Mouse (Mus musculus): ENCODE measurements around the gene Nlrp6. TPM values are rescaled to one million over a fixed set of nuclear protein-coding genes. Genes with fewer than 3 reads are reported as not detected.
A peak's percentile ranks its signal among the peaks of the same experiment; 100 is the strongest.

The Nlrp6 gene
- total RNA-seq, 2 experiments from 2014 or later = not detected

DNA sequence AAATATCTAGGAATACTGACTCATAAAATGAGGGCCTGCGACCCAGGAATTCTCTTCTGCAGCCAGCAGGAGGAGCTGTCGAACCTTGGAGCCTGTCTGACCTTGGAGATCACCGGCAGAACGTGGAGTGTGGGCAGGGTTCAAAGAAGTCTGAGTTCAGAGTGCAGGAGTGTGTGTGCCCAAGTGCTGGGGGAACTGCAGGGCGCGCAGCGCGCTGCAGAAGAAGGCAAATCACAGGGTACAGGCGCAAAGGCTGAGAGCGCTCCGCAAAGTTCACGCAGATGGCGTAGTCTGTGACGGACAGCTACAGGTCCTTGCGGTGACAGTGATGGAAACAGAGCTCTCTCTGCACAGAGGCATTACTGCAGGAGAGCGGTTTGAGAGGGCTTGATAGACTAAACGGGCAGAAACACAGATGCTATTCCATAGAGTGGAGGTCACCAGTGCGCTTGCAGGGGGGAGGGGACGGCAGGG, 12.0 kb upstream of the Nlrp6 start:
- intact Hi-C loops (cut with DNase I; ENCODE audit: low total_unique reads) = no loop called here
- peak; percentile 72 for DNase-seq

GRCm38 (mm10) chr7:140912293-140912692, 8.4 kb upstream of the Nlrp6 start:
- DNase-seq = no peak
- intact Hi-C loops (cut with DNase I; ENCODE audit: low total_unique reads) = no loop called here

DNA sequence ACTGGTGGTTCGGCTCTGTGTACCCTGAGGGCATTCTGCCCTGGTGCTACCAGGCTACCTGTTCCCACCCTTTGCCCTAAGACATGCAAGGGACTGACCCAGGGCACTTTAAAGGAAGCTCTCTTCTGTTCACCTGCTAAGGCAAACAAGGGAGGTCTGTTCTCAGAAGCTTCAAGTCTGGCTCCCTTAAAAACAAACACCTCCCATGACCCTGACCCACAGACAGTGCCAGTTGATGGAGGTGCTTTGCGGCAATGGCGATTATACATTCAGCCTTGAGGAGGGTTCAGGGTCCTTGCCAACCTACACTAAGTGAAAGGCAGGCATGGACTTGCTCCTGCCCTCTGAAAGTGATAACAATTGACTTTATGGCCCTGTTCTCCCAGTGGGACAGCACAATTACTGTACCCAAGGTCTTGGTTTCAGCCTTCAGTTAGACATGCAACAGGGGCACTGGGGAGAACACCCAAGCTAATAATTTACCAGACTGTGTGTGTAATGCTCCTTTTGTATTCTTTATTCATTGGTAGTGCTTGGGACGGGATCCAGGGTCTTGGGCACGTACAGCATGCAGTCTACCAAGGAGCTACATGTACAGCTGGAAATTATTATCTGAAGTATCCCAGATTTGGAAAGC, 7.7 kb upstream of the Nlrp6 start:
- no peak for DNase-seq
- intact Hi-C loops (cut with DNase I; ENCODE audit: low total_unique reads) = no loop called here

DNA sequence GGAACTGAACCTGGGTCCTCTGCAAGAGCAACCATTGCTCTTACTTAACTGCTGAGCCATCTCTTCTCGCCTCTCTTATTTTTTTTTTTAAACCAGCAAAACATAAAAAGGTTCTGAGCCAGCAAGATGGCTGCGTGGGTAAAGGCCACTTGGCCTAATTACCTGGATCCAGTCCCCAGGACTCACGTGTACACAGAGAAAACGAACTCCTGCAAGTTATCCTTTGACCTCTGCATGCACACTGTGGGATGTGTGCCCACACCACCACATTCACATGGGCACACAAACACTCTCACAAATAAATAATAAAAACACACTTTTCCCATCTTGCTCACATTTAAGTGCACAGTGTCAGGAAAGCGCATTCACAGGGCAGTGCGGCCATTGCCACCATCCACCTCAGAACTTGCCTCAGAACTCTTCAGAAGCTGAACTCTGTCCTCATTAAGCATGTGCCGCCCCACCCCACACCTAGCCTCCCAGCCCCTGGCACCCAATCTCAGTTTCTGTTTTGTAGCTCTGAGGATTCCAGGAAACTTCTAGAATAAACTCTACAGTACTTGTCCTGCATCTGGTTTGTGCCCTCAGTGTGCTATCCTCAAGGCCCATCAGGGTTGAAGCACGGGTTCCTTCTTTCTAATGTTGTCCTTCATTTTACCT, 6.5 kb upstream of the Nlrp6 start:
- no peak for DNase-seq
- intact Hi-C loops (cut with DNase I; ENCODE audit: low total_unique reads) = no loop called here

DNA sequence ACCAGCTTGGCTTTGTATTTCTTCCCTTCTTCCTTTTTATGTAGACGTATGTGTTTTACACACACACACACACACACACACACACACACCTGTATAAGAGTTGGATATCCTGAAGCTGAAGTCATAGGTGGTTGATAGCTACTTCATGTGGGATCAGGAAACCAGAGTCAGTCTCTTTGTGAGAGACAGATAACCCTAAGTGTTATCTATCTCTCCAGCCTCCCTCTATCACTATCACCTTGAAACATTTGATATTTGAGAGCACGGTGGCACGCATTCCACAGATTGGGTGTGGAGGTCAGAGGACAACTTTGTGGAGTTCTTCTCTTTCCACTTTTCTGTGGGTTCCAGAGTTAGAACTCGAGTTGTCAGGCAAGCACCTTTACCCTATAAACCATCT, 791 bp upstream of the Nlrp6 start:
- intact Hi-C loops (cut with DNase I; ENCODE audit: low total_unique reads) = no loop called here

DNA sequence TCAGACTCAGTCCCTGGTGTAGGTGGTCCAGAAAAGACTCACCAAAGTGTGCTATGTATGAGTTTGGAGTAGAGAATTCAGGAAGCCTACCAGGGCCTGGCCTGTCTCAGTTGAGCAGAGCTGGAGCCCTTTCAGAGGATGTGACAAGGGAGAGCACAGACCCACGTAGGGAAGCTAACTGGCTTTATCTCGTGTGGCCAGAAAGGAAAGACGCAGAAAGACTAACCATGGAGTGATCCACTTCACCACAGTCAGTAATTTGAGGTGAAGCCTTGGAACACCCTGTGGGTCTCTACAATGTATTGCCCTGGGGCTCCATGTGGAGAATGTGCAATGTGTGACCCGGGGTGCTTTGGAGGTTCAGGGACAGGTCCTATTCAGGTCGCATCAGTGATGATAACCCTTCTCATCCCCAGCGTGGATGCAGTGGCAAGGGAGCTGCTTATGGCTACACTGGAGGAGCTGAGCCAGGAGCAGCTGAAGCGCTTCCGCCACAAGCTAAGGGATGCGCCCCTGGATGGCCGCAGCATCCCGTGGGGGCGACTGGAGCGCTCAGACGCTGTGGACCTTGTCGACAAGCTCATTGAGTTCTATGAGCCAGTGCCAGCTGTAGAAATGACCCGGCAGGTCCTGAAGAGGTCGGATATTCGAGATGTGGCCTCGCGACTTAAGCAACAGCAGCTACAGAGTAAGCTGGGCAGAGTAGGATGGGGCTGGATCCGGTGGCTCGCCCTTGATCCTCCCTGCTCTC, 698 bp downstream of the Nlrp6 start:
- no peak for DNase-seq
- intact Hi-C loops (cut with DNase I; ENCODE audit: low total_unique reads) = no loop called here

More for the DNA sequence above, 791 bp upstream of the Nlrp6 start:
- DNase-seq = no peak

- DNase-seq = peak; percentile 48
- intact Hi-C loops (cut with DNase I; ENCODE audit: low total_unique reads) = no loop called here
Measured at GRCm38 (mm10) chr7:140922398-140923069, 1.8 kb downstream of the Nlrp6 start.

DNA sequence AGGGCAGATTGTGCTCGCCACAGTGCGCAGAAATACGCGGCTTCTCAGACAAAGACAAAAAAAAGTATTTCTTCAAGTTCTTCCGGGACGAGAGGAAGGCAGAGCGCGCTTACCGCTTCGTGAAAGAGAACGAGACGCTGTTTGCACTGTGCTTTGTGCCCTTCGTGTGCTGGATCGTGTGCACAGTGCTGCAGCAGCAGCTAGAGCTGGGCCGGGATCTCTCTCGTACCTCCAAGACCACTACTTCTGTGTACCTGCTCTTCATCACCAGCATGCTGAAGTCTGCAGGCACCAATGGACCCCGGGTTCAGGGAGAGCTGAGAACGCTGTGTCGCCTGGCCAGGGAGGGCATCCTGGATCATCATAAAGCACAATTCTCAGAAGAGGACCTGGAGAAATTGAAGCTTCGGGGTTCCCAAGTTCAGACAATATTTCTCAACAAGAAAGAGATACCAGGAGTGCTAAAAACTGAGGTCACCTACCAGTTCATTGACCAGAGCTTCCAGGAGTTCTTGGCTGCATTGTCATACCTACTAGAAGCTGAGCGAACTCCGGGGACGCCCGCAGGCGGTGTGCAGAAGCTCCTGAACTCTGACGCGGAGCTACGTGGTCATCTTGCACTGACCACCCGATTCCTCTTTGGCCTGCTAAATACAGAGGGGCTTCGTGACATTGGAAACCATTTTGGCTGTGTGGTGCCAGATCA, 2.5 kb downstream of the Nlrp6 start:
- intact Hi-C loops (cut with DNase I; ENCODE audit: low total_unique reads) = no loop called here
- no peak for DNase-seq

- no peak for DNase-seq
- intact Hi-C loops (cut with DNase I; ENCODE audit: low total_unique reads) = no loop called here
Measured at GRCm38 (mm10) chr7:140927181-140927580, 6.5 kb downstream of the Nlrp6 start.

- intact Hi-C loops (cut with DNase I; ENCODE audit: low total_unique reads) = no loop called here
- no peak for DNase-seq
Measured at GRCm38 (mm10) chr7:140938436-140938835, 17.7 kb downstream of the Nlrp6 start.

GRCm38 (mm10) chr7:140938896-140939295, 18.2 kb downstream of the Nlrp6 start:
- DNase-seq = no peak
- intact Hi-C loops (cut with DNase I; ENCODE audit: low total_unique reads) = no loop called here

DNA sequence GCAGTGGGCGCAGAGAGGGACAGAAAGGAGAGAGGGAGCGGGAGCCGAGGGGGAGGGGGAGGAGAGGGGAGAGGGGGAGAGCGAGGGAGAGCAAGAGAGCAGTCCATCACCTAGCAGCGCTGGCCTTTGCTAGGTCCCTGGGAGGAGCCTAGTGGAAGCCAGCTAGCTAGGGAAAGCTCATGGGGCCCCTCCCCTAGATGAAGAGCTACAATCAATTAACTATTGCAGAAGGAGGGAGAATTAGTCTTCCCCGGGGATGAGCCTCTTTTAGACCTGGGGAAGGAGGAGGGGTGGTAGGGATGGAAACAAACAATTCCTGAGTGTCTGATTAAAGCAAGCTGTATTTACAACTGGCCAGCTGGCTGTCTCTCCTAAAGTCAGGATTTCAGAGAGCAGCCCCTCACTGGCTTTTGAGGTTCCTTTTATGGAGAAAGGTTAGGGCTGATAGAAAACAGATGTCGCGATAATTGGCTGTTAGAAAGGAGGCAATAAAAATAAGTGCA, 19.0 kb downstream of the Nlrp6 start:
- intact Hi-C loops (cut with DNase I; ENCODE audit: low total_unique reads) = no loop called here

GRCm38 (mm10) chr7:140941222-140942051, 20.7 kb downstream of the Nlrp6 start, which contains the start of gene Pgghg:
TSS of gene Pgghg (plus strand) at chr7:140941391.
- peak; percentile 92 for DNase-seq
- intact Hi-C loops (cut with DNase I; ENCODE audit: low total_unique reads) = no loop called here

More for the DNA sequence above, 19.0 kb downstream of the Nlrp6 start:
- peak; percentile 45 for DNase-seq

DNA sequence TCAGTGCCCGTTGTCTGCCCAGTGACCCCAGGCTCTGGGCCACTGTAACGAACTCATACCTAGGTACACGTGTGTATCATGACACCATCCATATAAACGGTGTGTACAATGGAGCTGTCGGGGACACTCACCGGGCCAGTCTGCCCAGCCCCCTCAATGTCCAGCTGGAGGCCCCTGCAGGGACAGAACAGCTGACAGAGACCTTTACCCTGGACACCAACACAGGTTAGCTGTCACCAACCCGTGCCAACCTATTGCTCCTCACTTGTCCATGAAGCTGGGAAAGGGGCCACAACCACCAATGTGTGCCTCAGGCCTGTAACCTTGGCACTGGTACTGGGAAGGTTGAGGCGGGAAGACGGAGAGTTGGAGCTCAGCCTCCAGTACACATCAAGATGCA, 21.6 kb downstream of the Nlrp6 start:
- intact Hi-C loops (cut with DNase I; ENCODE audit: low total_unique reads) = no loop called here
- DNase-seq = no peak

GRCm38 (mm10) chr7:140942811-140943210, 22.1 kb downstream of the Nlrp6 start:
- intact Hi-C loops (cut with DNase I; ENCODE audit: low total_unique reads) = no loop called here
- DNase-seq = no peak

GRCm38 (mm10) chr7:140943356-140943755, 22.7 kb downstream of the Nlrp6 start:
- intact Hi-C loops (cut with DNase I; ENCODE audit: low total_unique reads) = no loop called here
- no peak for DNase-seq

GRCm38 (mm10) chr7:140944236-140944635, 23.5 kb downstream of the Nlrp6 start:
- intact Hi-C loops (cut with DNase I; ENCODE audit: low total_unique reads) = no loop called here
- no peak for DNase-seq

- intact Hi-C loops (cut with DNase I; ENCODE audit: low total_unique reads) = no loop called here
Measured at GRCm38 (mm10) chr7:140945247-140945646, 24.5 kb downstream of the Nlrp6 start.

More at GRCm38 (mm10) chr7:140945247-140945646, 24.5 kb downstream of the Nlrp6 start:
- no peak for DNase-seq

All from gastrocnemius, postnatal 14 days (tissue).